Mouse (Mus musculus) brain, embryonic 14.5 days (tissue): ENCODE measurements at regions not wholly inside any gene's neighbourhood (a gene's known extent, or its start where the extent isn't known, plus 50 kb on each side); places are given as distances from the start of the nearest gene placed in this dataset.
A peak's percentile ranks its signal among the peaks of the same experiment; 100 is the strongest.

Source experiments
- DNase-seq: peaks from one replicate; pipeline ENCODE4 v3.0.0-alpha.2; 2011; ENCODE audit warnings: low read depth
- CTCF ChIP-seq: fragments of 200-500 bp; IDR thresholded peaks from 2 replicates; pipeline ENCODE4 v1.5.1; 2012; ENCODE audit warnings: inconsistent platforms, mild to moderate bottlenecking, moderate library complexity, borderline replicate concordance; ENCODE audit not compliant: insufficient read depth, insufficient read length; ENCODE audit errors: extremely low read depth
- POLR2A ChIP-seq: fragments of 200-500 bp; IDR thresholded peaks from 2 replicates; pipeline ENCODE4 v1.6.1; 2012; ENCODE audit warnings: mild to moderate bottlenecking, inconsistent platforms, borderline replicate concordance; ENCODE audit not compliant: poor library complexity, insufficient read depth, insufficient read length, severe bottlenecking; ENCODE audit errors: extremely low read depth

DNA sequence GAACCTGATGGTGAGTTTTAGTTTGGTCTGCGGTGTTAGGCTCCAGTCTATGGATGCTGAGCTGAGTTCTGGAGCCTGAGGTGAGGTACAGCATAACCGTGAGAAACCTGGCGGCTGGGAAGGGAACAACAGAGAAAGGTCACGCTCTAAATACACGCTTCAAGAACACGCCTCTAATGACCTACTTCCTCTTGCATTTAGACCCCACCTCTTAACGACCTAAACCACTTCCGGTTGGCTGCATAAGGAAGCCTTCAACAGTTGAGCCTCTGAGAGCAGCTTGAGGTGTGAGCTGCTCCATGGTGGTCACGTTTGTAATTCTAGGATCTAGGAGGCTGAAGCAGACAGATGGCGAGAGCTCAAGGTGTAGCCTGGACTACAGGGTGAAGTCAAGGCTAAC lies 175.8 kb downstream of the Zfp365 start:
- no peak for DNase-seq
- TF ChIP-seq POLR2A (no peak), CTCF (no peak)

DNA sequence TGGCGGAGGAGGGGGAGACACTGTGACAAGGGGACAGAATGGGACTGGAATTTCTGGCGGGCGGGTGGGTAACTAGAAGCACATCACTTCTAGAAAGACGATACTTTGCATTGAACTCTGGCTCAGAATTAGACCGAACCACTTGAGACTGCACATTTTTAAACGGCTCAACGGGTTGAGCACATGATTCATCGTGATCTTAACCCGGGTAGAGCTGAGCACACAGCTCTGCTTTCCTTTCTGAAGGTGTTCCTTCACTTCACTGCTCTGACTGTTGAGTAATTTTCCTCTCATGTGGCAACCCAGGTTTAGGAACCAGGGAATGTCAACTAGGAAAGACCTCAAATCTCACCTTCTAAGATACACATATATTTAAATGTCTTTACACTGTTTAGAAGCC lies 180.9 kb downstream of the Zfp365 start:
- TF ChIP-seq POLR2A (no peak), CTCF (no peak)
- no peak for DNase-seq

DNA sequence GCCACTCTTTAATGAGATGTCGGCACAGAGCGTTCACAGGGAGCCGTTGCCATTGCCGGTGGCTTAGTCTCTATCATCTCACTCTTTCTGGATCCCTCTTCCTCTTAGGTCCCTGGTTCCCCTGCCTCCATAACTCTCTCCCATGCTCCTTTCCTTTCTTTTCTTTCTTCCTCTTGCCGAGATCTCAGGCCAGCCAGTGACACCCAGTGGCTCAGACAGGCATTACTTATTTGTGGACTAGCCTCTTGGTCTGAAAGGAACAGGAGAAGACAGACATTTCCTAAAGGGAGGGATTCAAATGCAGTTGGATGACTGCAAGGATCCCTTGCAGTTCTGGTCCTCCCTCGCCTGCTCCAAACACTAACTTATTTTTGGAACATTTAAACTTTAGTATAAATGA lies 180.5 kb upstream of the Ado start:
- peak; percentile 76 for DNase-seq
- TF ChIP-seq POLR2A (no peak), CTCF (peak; percentile 76; the same call in 1 of the 2 replicates)

- no peak for TF ChIP-seq CTCF
- no peak for TF ChIP-seq POLR2A
- DNase-seq = no peak
Observed at GRCm38 (mm10) chr10:67727580-67727979, 178.8 kb upstream of the Ado start.

GRCm38 (mm10) chr10:67726796-67727195 lies 178.0 kb upstream of the Ado start:
- TF ChIP-seq POLR2A (no peak), CTCF (no peak)
- DNase-seq = no peak

- DNase-seq = no peak
- no peak for TF ChIP-seq CTCF
- no peak for TF ChIP-seq POLR2A
Observed at GRCm38 (mm10) chr10:67726351-67726750, 177.6 kb upstream of the Ado start.

GRCm38 (mm10) chr10:67721787-67722186 lies 173.0 kb upstream of the Ado start:
- DNase-seq = peak; percentile 59
- no peak for TF ChIP-seq POLR2A
- peak; percentile 63; the same call in 1 of the 2 replicates for TF ChIP-seq CTCF

GRCm38 (mm10) chr10:67717506-67717905 lies 168.8 kb upstream of the Ado start:
- TF ChIP-seq POLR2A (no peak), CTCF (no peak)
- no peak for DNase-seq

GRCm38 (mm10) chr10:67715046-67715445 lies 166.3 kb upstream of the Ado start:
- TF ChIP-seq CTCF (no peak), POLR2A (no peak)
- DNase-seq = no peak

DNA sequence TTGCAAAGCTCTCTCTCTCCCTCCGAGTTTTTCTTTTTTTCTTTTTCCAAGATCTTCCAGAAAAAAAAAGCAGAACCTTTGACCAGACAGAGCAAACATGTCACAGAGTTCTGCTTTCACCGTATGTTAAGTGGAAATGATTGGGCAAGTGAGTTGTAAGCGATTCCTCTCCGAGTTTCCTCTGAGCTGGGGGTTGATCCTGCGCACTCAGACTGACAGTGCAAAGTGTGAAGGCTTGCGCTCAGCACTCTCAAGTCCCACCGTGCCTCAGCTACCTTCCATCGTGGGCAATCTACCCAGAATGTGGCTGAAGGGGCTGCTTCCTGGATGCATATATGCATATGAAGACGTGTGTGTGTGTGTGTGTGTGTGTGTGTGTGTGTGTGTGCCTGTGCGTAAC lies 164.3 kb upstream of the Ado start:
- no peak for TF ChIP-seq POLR2A
- TF ChIP-seq CTCF = no peak
- no peak for DNase-seq

DNA sequence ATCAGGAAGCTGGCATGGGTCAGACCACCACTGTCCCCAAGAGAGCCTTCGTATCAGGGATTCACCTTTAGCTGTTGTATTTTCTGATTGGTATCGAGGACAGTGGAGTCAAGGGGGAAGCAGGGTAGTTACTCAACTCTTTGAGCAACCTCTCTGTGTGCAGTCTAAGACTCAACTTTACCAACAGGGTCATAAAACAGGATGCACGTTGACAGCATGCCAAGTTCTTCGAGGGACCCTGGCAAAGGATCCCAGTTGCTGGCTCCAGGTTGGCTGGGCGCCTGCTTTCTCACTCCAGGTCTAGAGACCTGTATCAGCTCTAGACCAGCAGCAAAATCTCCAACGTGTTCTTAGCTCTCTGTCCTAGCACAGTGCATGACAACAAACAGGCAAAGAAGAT lies 163.9 kb upstream of the Ado start:
- DNase-seq = no peak

DNA sequence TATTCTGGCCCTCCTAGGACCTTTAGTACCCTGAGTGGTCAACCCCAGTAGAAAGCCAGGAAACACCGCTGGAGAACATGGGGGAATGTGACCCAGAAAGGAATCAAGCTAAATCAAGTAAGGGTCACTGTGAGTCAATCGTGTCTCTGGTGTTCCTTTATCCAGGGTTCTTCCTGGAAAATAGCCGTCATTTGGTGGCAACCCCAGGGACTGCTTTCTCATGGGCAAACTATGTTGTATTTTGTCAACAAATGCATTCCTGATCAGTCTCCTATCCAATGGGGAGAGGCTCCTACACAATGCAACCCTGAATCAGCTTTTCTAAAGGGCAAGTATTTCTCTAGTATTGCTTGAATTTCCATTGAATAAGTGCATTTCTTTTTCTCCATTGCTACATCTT lies 163.2 kb upstream of the Ado start:
- no peak for TF ChIP-seq POLR2A
- no peak for DNase-seq

More for the DNA sequence above, 163.9 kb upstream of the Ado start:
- TF ChIP-seq CTCF (no peak), POLR2A (no peak)

GRCm38 (mm10) chr10:67706436-67706835 lies 157.7 kb upstream of the Ado start:
- peak; percentile 3 for DNase-seq
- TF ChIP-seq CTCF = no peak
- no peak for TF ChIP-seq POLR2A

DNA sequence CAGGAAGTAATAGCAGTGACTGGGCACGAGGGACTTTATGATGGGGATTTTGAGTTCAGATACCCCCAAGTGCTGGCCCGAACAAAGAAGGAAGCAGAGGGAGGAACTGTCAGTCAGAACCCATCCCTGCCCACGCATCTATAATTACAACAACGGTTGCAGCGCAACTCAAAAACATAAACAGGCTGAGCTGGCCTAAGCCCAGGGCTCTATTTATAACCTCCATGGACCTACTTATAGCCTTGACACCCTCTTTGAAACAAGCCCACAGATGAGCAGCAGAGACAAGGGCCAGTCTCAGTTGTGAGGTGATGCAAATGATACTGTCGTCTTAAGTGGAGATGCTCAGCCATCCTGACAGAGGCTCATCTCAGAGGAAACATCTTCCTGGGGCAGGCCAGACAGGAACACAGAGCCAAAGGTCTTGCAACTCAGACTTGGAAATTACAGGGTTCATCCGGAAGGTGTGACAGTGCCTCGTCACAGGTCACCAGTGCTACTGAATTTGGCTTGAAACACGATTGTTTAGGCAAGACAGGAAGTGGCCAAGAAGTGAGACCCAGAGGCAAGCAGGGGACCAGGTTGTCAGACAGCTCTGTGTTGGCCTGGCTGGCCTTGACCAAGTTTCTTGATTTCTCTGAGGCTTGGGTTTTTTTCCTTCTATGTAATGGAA lies 154.2 kb upstream of the Ado start:
- TF ChIP-seq CTCF (no peak), POLR2A (no peak)
- DNase-seq = no peak
